ENCODE assay signal across 21 mouse cellular contexts in genomic region chr5:9157336-9157735, GRCm38 (mm10). TPM values are rescaled to one million over a fixed set of nuclear protein-coding genes. Genes with fewer than 3 reads are reported as not detected.
DNase-seq lines count a peak whose midpoint lies in the region; ATAC-seq and TF ChIP-seq lines count a peak whose summit lies in the region.
"Had no signal": no experiment of that assay in that cellular context is flagged by ENCODE, and none has a peak within 500 bp of the region (broad histone marks: within the 10 kb centered on the region; RNA-seq: fewer than 3 reads in every experiment).

No protein-coding gene starts in this region.

- ATAC-seq in midbrain, embryonic 11.5 days (ENCODE audit: low FRiP score): no peak
- no peak for ATAC-seq in midbrain, embryonic 13.5 days
- ATAC-seq: activated CD4-positive, CD25-positive, alpha-beta regulatory T cell, adult 4 months; forebrain, embryonic 14.5 days; forebrain, embryonic 16.5 days; Patski had no signal

- H3K27ac ChIP-seq in midbrain, embryonic 11.5 days (ENCODE audit: low read depth, low read length): no peak overlapping the region
- H3K27ac ChIP-seq in midbrain, embryonic 13.5 days: no peak overlapping the region
- no peak overlapping the region for H3K27ac ChIP-seq in thymus, adult 2 months (ENCODE audit: control insufficient read depth, insufficient read depth, low read length)
- H3K27ac ChIP-seq: embryonic facial prominence, embryonic 10.5 days; embryonic facial prominence, embryonic 12.5 days; forebrain, embryonic 10.5 days; forebrain, embryonic 12.5 days had no signal

- peaks cover 5% of the 10 kb centered on the region for H3K4me1 ChIP-seq in midbrain, embryonic 11.5 days (ENCODE audit: control insufficient read depth, insufficient read depth, low read length)
- H3K4me1 ChIP-seq in midbrain, embryonic 13.5 days (replicated peaks): peaks cover 29% of the 10 kb centered on the region
- H3K4me1 ChIP-seq in thymus, adult 2 months (replicated peaks; ENCODE audit: control insufficient read depth, insufficient read depth, low read length): peaks cover 2% of the 10 kb centered on the region

- no peaks in the 10 kb centered on the region for H3K36me3 ChIP-seq in midbrain, embryonic 11.5 days (ENCODE audit: control insufficient read depth, insufficient read depth, low read length)
- H3K36me3 ChIP-seq in midbrain, embryonic 13.5 days: 0 out of 2 replicates have a peak, but pooled peaks cover 5% of the 10 kb centered on the region
- no peaks in the 10 kb centered on the region for H3K36me3 ChIP-seq in thymus, adult 2 months (ENCODE audit: control insufficient read depth, insufficient read depth, low read length)
- H3K36me3 ChIP-seq: embryonic facial prominence, embryonic 12.5 days had no signal

- no peak overlapping the region for H3K9ac ChIP-seq in midbrain, embryonic 11.5 days (ENCODE audit: low read length)
- no peak overlapping the region for H3K9ac ChIP-seq in midbrain, embryonic 13.5 days (replicated peaks)
- H3K9ac ChIP-seq: embryonic facial prominence, embryonic 12.5 days; forebrain, embryonic 12.5 days had no signal

- peak; percentile 83 for DNase-seq in midbrain, embryonic 11.5 days (ENCODE audit: low spot score, missing footprints)
- peak; percentile 71 for DNase-seq in adipocyte (ENCODE audit: low spot score)
- no peak for DNase-seq in heart, postnatal 4 days
- DNase-seq in thymus, adult 2 months: no peak
- DNase-seq: adrenal gland, adult 2 months; adrenal gland, postnatal 10 days; adrenal gland, postnatal 25 days; cerebellum, adult 11 months; cerebellum, adult 2 months; cerebellum, adult 9-10 months; cerebellum, postnatal 10 days; cerebellum, postnatal 25 days had no signal

- H3K4me3 ChIP-seq in midbrain, embryonic 11.5 days (ENCODE audit: low read depth, low read length): no peak overlapping the region
- H3K4me3 ChIP-seq in midbrain, embryonic 13.5 days (replicated peaks): no peak overlapping the region
- no peak overlapping the region for H3K4me3 ChIP-seq in thymus, adult 2 months (ENCODE audit: control insufficient read depth, insufficient read depth, low read length)
- H3K4me3 ChIP-seq: embryonic facial prominence, embryonic 10.5 days; embryonic facial prominence, embryonic 12.5 days; forebrain, embryonic 10.5 days; forebrain, embryonic 12.5 days had no signal

- TF ChIP-seq POLR2A in thymus, adult 2 months (IDR thresholded peaks at IDR 0.05; ENCODE audit: control insufficient read depth, extremely low read depth, insufficient read depth, low read length, poor library complexity): no peak

- H3K9me3 ChIP-seq in midbrain, embryonic 11.5 days (ENCODE audit: control insufficient read depth, low read length): no peaks in the 10 kb centered on the region
- no peaks in the 10 kb centered on the region for H3K9me3 ChIP-seq in midbrain, embryonic 13.5 days
- H3K9me3 ChIP-seq: embryonic facial prominence, embryonic 10.5 days; embryonic facial prominence, embryonic 12.5 days; forebrain, embryonic 10.5 days; forebrain, embryonic 12.5 days had no signal

- H3K4me2 ChIP-seq in midbrain, embryonic 11.5 days: no peak overlapping the region
- no peak overlapping the region for H3K4me2 ChIP-seq in midbrain, embryonic 13.5 days (replicated peaks)
- H3K4me2 ChIP-seq: embryonic facial prominence, embryonic 12.5 days; forebrain, embryonic 12.5 days had no signal

- TF ChIP-seq CTCF in thymus, adult 2 months (IDR thresholded peaks at IDR 0.05; ENCODE audit: borderline replicate concordance, control insufficient read depth, extremely low read depth, insufficient read depth, low read length, poor library complexity): no peak

- no peaks in the 10 kb centered on the region for H3K27me3 ChIP-seq in midbrain, embryonic 11.5 days (ENCODE audit: control insufficient read depth, insufficient read depth, low read length)
- no peaks in the 10 kb centered on the region for H3K27me3 ChIP-seq in midbrain, embryonic 13.5 days
- H3K27me3 ChIP-seq in thymus, adult 2 months (ENCODE audit: control insufficient read depth, insufficient read depth, low read length): no peaks in the 10 kb centered on the region
- H3K27me3 ChIP-seq: embryonic facial prominence, embryonic 12.5 days; forebrain, embryonic 12.5 days; Patski had no signal

- WGBS in midbrain, embryonic 11.5 days: 95% methylated on average over 1 of the region's 1 CpGs
- WGBS in midbrain, embryonic 13.5 days: 94% methylated on average over 1 of the region's 1 CpGs
- 86% methylated on average over 1 of the region's 1 CpGs for WGBS in thymus, adult 2 months

RNA-seq across cellular contexts. Expression of gene Dmtf1, which starts 4.2 kb away (rescaled TPM):
- 76.0 and 77.6 TPM in 2 replicates for polyA plus RNA-seq in midbrain, embryonic 11.5 days (2014; fragmentation: Nextera tagmentation; extraction: Ambion mirVana)
- polyA plus RNA-seq in midbrain, embryonic 13.5 days (2015; fragmentation: Nextera tagmentation; extraction: Ambion mirVana): 70.1 and 72.7 TPM in 2 replicates
- total RNA-seq in heart, postnatal 4 days (2021): 10 to 100 TPM; 20.0 to 21.4 TPM
- 33.5 and 43.4 TPM in 2 replicates for polyA plus RNA-seq in thymus, adult 2 months (2012; rRNA removed)

RNA-seq across cellular contexts. Expression of gene Tmem243, which starts 56.9 kb away (rescaled TPM):
- 23.6 and 23.8 TPM in 2 replicates for polyA plus RNA-seq in midbrain, embryonic 11.5 days (2014; fragmentation: Nextera tagmentation; extraction: Ambion mirVana)
- 15.2 and 15.3 TPM in 2 replicates for polyA plus RNA-seq in midbrain, embryonic 13.5 days (2015; fragmentation: Nextera tagmentation; extraction: Ambion mirVana)
- 1 to 10 TPM; 6.7 to 7.1 TPM for total RNA-seq in heart, postnatal 4 days (2021)
- polyA plus RNA-seq in thymus, adult 2 months (2012; rRNA removed): 12.6 and 12.8 TPM in 2 replicates

Comparison
In these comparisons a context has a peak if more than half of its experiments do, and no peak if none do; other contexts are left out.
1. DNase-seq: peak in midbrain, embryonic 11.5 days (single experiment) and adipocyte (single experiment); none in heart, postnatal 4 days (single experiment) and thymus, adult 2 months (single experiment).